Mouse (Mus musculus) CD4-positive, CD25-positive, alpha-beta regulatory T cell, adult 2 months (primary cell): ENCODE measurements around the gene Vamp9.

Source experiments
- DNase-seq: peaks from one replicate; pipeline ENCODE4 v3.0.0-alpha.2; 2012; ENCODE audit warnings: low read depth, low spot score

Gene Vamp9

GRCm38 (mm10) chr5:99941776-99942502, 35.9 kb downstream of the Vamp9 start:
- DNase-seq: no peak

GRCm38 (mm10) chr5:99952513-99952912, 46.5 kb downstream of the Vamp9 start:
- DNase-seq: no peak

GRCm38 (mm10) chr5:99953883-99954282, 47.8 kb downstream of the Vamp9 start:
- no peak for DNase-seq

GRCm38 (mm10) chr5:99958666-99959065, 52.6 kb downstream of the Vamp9 start:
- DNase-seq: no peak

GRCm38 (mm10) chr5:99959236-99959936, 53.3 kb downstream of the Vamp9 start:
- DNase-seq: no peak

- DNase-seq: no peak
These were observed 53.9 kb downstream of the Vamp9 start for GRCm38 (mm10) chr5:99959960-99960359.

GRCm38 (mm10) chr5:99973941-99974340, 67.9 kb downstream of the Vamp9 start:
- peak; percentile 37 for DNase-seq

GRCm38 (mm10) chr5:99975061-99975460, 69.0 kb downstream of the Vamp9 start:
- no peak for DNase-seq

GRCm38 (mm10) chr5:99975776-99976175, 69.7 kb downstream of the Vamp9 start:
- no peak for DNase-seq

GRCm38 (mm10) chr5:99976334-99976955, 70.4 kb downstream of the Vamp9 start:
- DNase-seq: peak; percentile 18

- peak; percentile 79 for DNase-seq
These were observed 71.7 kb downstream of the Vamp9 start for GRCm38 (mm10) chr5:99977516-99978301.

- DNase-seq: peak; percentile 96
These were observed 72.8 kb downstream of the Vamp9 start, which contains the start of the genes Hnrnpd and 4930524J08Rik for GRCm38 (mm10) chr5:99978699-99979442. Gene Hnrnpd, minus strand, starts transcription at chr5:99978938. Gene 4930524J08Rik, plus strand, starts transcription at chr5:99979061.

- no peak for DNase-seq
These were observed 77.5 kb downstream of the Vamp9 start for GRCm38 (mm10) chr5:99983452-99984061.

- DNase-seq: no peak
These were observed 88.1 kb downstream of the Vamp9 start for GRCm38 (mm10) chr5:99994166-99994565.

- DNase-seq: no peak
These were observed 88.6 kb downstream of the Vamp9 start for GRCm38 (mm10) chr5:99994680-99995079.

GRCm38 (mm10) chr5:100000048-100000447, 94.0 kb downstream of the Vamp9 start:
- DNase-seq: no peak

- no peak for DNase-seq
These were observed 94.4 kb downstream of the Vamp9 start for GRCm38 (mm10) chr5:100000500-100000899.
